Mouse (Mus musculus) spleen, adult 18-20 months (tissue): ENCODE results near the gene Tgfbi.

Experiments
- DNase-seq, 2 experiments: peaks; one replicate each; pipeline ENCODE4 v3.0.0; 2022; ENCODE audit warnings: mixed read lengths in 2 of 2

Gene Tgfbi

GRCm38 (mm10) chr13:56609103-56609856 is at the start of gene Tgfbi:
TSS of gene Tgfbi (plus strand) at chr13:56609523.
- DNase-seq = peak; percentile 17 to 50

GRCm38 (mm10) chr13:56559841-56560370 is 49.4 kb upstream of the Tgfbi start:
- no peak for DNase-seq

- no peak for DNase-seq
Observed at GRCm38 (mm10) chr13:56561129-56561528, 48.2 kb upstream of the Tgfbi start.

- peak in 1 of 2 experiments; percentile 28 for DNase-seq
Observed at GRCm38 (mm10) chr13:56563075-56563474, 46.2 kb upstream of the Tgfbi start.

DNA sequence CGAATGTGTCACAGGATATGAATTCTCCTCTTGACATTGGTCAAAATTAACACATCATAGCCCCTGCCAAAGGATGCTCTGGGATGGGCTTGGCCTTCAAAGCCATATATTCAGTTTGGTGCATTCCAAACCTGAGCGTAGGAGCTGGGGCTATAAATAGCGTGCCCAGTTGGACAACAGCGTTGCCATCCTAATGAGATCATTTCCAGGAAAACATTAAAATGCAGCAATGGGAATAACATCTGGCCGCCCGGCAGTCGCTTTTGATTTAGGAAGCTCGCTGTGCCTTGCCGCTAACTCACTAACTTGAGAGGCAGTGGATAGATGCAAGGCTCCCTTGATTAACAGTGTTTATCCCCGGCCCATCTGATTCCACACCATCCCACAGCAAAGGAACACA is 43.0 kb upstream of the Tgfbi start:
- no peak for DNase-seq

GRCm38 (mm10) chr13:56571645-56572044 is 37.7 kb upstream of the Tgfbi start:
- DNase-seq = no peak

DNA sequence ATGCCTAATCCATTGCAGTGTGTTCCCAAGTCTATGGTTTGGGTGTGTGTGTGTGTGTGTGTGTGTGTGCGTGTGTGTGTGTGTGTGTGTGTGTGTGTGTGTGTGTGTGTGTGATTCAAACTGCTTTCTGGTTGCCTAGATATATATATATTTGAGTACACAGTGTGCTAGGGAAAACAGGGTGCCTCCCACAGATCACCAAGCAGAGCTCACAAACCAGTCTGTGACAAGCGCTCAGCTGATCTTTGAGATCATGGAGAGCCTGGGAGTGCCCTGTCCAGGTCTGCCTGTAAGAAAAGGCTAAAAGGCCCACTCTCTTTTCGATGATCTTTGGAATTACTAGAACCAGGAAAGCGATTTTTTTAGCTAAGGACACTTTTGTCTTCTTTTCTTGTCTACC is 34.2 kb upstream of the Tgfbi start:
- DNase-seq = no peak

GRCm38 (mm10) chr13:56575701-56576321 is 33.5 kb upstream of the Tgfbi start:
- DNase-seq = peak; percentile 44 to 70

- no peak for DNase-seq
Observed at GRCm38 (mm10) chr13:56578097-56578496, 31.2 kb upstream of the Tgfbi start.

GRCm38 (mm10) chr13:56580450-56580849 is 28.9 kb upstream of the Tgfbi start:
- no peak for DNase-seq

GRCm38 (mm10) chr13:56581512-56581911 is 27.8 kb upstream of the Tgfbi start:
- DNase-seq = no peak

DNA sequence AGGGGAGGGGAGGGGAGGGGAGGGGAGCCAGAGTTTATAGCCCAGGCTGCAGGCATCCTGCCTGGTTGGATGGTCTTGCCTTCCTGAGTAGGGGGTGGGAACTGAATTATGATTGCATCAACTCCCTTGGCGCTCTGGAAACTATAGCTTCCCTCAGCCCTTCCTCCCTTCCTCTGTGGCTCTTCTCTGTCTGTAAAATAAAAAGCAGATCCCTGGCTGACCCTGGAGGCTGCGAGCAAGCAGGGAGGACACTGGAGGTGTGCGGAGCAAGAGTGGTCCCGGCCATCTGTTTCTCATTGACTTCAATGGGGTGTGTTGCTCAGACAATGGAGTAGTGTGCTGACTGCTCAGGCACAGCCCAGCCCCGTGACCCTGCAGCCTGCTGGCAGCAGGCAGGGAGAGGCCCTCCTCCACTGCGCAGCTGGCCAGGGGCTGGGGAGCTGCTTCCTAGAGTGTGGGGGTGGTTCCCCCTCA is 27.3 kb upstream of the Tgfbi start:
- DNase-seq = no peak

- no peak for DNase-seq
Observed at GRCm38 (mm10) chr13:56582720-56583119, 26.6 kb upstream of the Tgfbi start.

DNA sequence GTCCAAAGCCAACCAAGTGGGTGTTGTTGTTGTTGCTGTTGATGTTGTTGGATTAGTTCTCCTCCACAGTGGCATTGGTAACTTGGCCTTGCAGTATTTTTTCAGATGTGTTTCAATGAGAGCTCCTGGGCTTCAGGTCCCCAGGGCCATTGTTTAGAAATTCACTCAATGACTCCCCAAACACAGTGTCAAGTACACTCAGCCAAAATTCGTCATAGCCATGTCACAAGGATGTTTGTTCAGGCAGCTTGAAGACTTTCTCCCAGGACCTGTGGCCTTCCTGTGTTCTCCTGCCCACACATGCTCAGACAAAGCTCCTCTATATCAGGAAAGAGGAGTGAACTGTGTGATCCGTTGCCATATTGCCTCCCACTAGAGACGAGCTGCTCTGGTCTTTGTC is 23.3 kb upstream of the Tgfbi start:
- DNase-seq = no peak

GRCm38 (mm10) chr13:56588454-56589117 is 20.7 kb upstream of the Tgfbi start:
- DNase-seq = no peak

DNA sequence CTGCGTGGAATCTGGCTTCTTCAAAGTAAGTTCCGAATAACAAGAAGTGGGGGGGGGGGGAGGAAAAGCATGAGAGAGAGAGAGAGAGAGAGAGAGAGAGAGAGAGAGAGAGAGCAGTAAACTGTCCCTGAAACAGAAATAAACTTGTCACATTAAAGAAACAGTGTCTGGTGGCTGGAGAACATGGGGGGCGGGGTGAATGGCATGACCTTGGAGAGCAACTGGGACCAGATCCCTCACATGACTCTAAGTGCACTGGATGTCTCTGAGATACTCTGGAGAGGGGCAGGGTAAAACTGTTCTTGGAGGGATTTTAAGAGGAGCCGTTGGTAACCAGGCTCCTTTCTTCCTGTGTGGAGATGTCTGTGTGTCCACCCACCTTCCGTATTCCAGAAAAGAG is 19.1 kb upstream of the Tgfbi start:
- no peak for DNase-seq

- DNase-seq = no peak
Observed at GRCm38 (mm10) chr13:56591191-56591590, 18.1 kb upstream of the Tgfbi start.

- DNase-seq = no peak
Observed at GRCm38 (mm10) chr13:56591939-56592338, 17.4 kb upstream of the Tgfbi start.

- no peak for DNase-seq
Observed at GRCm38 (mm10) chr13:56593196-56593595, 16.1 kb upstream of the Tgfbi start.

DNA sequence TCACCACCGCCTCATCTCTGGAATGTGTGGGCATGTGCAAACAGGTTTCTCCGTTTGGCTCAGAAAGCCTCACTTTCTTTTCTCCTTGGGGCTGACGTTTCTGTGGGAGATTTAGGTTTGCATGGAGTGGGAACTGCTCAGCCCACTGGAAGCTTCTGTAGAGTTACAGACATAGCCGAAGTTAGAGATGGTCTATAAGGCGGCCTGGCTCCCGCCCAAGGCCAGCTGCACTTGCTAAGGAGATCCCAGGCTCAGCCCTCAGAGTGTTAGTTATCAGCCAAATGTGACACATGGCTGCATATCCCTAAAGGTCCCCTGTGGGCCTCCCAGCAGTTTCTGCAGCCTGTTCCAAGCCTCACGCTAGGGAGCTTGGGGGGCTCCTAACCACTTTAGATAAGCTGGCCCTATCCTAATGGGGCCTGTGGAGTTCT is 15.3 kb upstream of the Tgfbi start:
- no peak for DNase-seq

GRCm38 (mm10) chr13:56595246-56595645 is 14.1 kb upstream of the Tgfbi start:
- no peak for DNase-seq

- DNase-seq = no peak
Observed at GRCm38 (mm10) chr13:56597296-56597695, 12.0 kb upstream of the Tgfbi start.

DNA sequence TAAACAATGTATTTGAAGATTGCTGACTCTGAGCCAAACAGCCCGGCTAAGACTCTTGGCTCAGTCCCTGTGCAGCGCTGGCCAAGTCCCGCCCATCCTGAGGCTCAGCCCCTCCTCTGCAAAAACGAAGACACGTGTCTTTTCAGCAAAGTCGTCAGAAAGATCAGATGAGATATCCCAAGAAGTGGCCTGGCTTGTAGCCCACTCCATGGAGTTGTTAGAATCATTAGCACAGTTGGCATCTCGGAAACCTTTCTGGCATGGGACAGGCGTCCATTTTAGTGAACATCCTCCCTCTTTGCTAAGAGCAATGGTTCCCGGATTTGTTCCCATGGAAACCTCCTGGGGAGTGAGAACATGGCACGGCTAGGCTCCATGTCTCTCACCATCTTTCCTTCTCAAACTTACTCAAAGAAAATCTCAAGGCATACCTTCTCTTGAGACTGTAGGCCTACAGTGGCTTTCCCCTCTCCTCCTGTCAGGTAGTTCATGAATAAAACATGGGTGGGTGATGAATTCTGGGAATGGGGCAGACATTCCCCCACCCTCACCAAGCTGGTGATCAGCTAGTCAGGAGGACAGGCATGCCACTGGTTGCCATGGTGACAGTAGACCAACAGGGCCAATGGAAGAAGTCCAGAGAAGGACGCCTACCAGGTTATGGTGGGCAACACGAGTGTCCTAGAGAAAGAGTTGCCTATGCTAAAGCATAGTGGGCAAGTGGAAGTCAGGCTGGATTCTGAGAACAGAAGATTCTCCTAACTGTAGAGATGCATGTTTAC is 11.3 kb upstream of the Tgfbi start:
- DNase-seq = no peak
